Mouse (Mus musculus) urinary bladder, postnatal 36 days (tissue): Measurements from ENCODE around the gene Negr1.

Source experiments
- DNase-seq, 2 experiments: peaks; one replicate each; pipeline ENCODE4 v3.0.0; 2022; ENCODE audit warnings: low spot score in 2 of 2, mixed read lengths in 1 of 2

Gene Negr1

GRCm38 (mm10) chr3:156796061-156796691 lies 234.6 kb downstream of the Negr1 start:
- DNase-seq: peak in 1 of 2 experiments; percentile 4

DNA sequence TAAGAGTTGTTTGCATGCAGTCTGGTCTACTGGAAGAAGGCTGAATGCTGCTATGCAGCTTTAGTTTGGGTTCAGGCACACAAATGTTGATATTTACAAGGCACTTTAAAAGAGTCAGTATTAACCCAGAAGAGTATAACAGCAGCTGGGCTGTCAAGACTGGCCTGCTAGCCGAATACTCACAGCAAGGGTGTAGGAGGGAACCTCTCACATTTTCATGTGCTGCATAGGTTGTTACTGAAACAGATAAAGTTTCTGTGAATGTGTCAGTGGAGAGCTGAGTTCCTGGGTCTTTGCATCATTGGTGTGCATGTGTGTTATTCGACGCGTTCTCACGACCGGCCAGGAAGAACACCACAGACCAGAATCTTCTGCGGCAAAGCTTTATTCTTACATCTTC lies 237.6 kb downstream of the Negr1 start:
- DNase-seq: no peak

GRCm38 (mm10) chr3:156809836-156810235 lies 248.2 kb downstream of the Negr1 start:
- no peak for DNase-seq

GRCm38 (mm10) chr3:156816938-156817337 lies 255.3 kb downstream of the Negr1 start:
- no peak for DNase-seq

- DNase-seq: no peak
Measured at GRCm38 (mm10) chr3:156817452-156817851, 255.9 kb downstream of the Negr1 start.

DNA sequence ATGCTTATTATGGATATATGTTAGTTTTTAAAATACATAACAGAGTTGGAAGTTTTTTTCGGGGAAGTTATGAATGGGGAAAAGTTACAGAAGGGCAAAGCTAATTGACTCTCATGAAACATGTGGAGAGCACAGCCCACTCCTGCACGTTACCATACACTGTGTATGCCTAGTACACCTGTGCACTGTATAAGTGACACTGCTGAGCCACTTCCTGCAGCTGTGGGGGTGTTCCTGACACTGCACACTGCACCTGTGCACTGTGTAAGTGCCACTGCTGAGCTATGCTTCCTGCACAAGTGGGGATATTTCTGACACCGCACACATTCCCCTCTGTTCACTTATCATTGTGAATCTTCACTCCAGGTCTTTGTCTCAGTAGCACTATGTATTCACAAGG lies 261.4 kb downstream of the Negr1 start:
- DNase-seq: no peak

GRCm38 (mm10) chr3:156833920-156834319 lies 272.3 kb downstream of the Negr1 start:
- DNase-seq: no peak

DNA sequence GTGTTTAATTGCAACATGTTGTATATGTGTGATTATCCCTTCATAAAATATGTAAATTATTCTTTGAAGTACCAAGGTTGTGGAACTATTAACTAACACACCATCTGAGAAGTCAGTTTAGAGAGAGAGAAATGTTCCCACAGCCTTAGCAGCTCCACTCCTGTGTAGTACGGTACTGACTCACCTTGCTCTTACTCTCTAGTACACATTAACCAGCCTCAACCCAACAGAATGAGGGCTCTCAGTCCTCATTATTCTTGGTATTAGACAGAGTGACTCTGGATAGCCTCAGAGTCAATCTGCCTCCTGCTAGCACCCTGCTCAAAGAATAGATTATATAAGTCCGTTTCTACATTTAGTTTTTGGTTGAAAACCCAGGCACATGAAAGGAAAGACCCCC lies 277.0 kb downstream of the Negr1 start:
- no peak for DNase-seq

DNA sequence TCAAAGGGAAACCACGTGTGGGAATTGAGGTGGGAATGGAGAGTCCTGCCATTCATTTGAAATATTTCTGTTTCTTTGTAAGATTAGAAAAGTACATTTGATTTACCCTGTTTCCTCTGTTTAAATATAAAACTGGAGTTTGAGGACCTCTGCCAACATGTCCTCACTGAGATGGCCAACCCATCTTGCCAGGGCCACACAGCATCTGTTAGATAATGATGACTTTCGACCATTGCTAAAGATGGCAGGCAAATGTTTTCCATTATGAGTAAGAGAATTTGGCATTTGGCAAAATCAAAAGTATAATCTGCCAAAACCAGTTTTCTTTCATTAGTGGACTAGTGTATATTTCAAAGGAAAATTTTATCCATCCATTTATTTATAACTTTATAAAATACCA lies 286.8 kb downstream of the Negr1 start:
- DNase-seq: no peak

DNA sequence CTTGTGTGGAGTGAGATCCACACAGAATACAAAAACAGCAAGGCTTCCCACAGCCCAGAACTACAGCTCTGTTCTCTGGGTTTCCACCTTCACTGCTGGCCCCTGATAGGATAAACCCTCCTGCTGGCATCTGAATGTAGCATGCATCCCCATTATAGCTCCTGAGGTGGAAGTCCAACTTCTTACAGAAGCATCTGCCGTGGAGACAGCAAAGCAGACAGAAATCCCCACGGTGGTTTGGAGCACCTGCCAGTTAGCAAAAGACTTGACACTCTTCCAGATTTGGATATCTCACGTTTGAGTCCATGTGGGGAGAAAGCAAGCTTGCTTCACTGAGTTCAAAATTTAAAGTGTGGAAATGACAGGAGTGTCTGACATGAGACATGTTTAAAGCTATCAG lies 290.3 kb downstream of the Negr1 start:
- no peak for DNase-seq

- DNase-seq: no peak
Measured at GRCm38 (mm10) chr3:156870239-156870921, 308.8 kb downstream of the Negr1 start.

- DNase-seq: no peak
Measured at GRCm38 (mm10) chr3:156870922-156871257, 309.3 kb downstream of the Negr1 start.

DNA sequence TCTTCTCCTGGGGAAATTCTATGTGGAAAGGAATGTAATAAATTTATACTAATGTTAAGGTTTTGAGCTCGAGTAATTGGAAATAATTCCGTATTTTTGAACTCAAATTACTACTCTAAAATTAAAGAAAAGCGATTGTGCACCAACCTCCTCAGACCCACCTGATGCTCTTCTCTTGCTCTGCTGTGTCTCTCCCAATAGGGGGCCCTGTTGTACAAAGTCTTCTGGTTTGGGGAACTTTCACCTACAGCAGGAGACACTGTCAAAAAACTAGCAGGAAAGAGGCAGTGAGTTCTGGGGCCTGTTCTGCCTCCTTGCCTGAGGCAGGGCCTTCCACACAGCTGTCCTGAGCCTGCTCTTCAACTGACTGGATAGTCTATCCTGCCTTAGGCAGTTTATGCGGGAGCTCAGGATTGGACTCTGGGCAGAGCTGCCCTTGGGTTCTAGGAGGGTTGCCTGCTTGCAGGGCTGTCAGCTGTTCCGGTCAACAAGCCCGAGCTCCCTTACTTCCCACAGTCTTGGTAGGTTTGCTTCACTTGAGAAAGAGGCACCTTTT lies 310.1 kb downstream of the Negr1 start:
- DNase-seq: no peak

GRCm38 (mm10) chr3:156876551-156876950 lies 315.0 kb downstream of the Negr1 start:
- DNase-seq: no peak

DNA sequence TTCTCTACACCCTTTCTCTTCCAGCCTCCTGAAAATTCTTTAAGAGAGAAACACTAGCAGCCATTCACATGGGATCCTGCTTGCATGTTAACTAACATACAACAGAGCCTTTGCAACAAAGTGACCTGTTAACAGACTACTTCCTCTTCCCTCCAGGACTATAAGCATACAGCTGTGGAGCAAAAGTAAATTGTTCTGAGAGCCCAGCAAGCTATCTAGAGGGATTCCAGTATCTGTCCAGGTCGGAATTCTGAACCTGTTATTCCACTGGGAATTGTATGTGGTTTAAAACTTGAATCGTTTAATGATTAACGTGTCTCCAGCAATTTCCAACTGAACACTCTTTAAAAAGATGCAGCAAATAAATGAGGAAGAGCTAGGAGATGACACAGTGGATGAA lies 320.5 kb downstream of the Negr1 start:
- DNase-seq: no peak

DNA sequence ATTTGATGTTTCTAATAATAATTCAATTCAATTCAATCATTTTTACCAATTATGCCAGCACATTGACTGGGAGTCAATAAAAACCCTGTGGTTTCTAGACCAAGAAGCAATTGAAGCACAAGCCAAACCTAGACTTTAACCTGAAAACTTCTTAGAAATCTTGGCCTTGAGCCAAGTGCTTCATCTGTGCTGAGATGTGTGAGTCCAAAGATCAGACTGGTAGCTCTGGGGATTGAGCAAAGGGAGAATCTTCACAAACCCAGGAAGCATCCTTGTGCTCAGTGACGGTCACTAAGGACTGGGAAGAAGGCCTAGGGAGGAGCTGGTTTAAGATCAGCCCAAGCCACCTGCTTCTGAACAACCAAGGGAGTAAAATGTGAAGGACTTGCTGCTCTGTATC lies 322.3 kb downstream of the Negr1 start:
- no peak for DNase-seq

- no peak for DNase-seq
Measured at GRCm38 (mm10) chr3:156885689-156886088, 324.1 kb downstream of the Negr1 start.

GRCm38 (mm10) chr3:156886915-156887314 lies 325.3 kb downstream of the Negr1 start:
- no peak for DNase-seq

DNA sequence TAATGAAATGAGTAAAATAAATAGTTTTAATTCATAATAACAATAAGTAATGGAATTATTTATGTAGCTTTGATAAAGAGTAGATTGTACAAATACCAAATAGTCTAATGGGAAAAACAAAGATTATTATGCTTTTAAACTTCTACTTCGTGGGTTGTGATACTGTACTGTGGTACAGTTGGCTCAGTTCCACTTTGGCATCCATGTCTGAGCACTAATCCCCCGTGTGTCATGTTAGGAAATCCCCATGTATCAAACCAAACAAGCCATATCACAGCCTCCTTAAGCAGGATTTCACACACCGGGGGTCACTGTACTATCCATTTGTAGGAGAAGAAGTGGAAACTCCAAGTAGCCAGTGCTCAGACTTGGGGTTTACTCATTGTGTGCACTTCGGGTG lies 329.4 kb downstream of the Negr1 start:
- no peak for DNase-seq

- DNase-seq: no peak
Measured at GRCm38 (mm10) chr3:156895322-156895721, 333.7 kb downstream of the Negr1 start.

DNA sequence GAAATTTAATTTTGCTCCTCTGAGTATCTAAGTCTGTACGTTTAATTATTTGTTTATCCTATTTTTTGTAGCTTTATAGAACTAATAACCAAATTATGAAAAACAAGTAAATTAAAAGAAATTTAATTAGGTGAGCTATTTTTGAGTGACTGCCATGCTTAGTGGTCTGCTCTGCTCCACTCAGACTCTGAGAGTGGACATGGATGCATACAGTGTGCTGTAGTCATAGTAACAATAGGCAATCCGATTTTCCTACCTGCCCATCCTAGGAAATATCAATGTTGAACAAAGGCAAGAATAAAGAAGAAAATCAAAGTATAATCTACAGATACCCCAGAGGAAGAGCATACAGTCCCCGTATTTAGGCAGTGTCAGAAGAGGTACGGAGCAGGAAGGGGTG lies 334.5 kb downstream of the Negr1 start:
- DNase-seq: no peak

DNA sequence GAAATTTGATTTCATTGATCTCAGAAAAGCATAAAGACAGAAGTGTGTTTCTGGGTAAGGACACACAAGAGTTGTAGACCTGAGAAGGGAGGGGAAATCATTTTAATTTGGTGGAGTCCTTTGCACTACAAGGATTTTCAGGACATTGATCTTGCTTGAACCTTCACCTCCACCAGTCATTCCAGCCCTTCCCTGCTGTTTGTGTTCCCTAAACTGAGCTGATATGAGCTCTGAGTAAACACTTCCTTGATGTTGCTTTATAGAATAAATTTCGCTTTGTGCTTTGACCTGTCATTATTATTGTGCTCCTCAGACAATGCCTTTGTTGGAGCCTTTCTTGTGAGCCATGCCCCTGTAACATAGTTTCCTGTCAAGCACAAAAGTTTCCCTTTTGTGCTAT lies 335.0 kb downstream of the Negr1 start:
- DNase-seq: no peak

DNA sequence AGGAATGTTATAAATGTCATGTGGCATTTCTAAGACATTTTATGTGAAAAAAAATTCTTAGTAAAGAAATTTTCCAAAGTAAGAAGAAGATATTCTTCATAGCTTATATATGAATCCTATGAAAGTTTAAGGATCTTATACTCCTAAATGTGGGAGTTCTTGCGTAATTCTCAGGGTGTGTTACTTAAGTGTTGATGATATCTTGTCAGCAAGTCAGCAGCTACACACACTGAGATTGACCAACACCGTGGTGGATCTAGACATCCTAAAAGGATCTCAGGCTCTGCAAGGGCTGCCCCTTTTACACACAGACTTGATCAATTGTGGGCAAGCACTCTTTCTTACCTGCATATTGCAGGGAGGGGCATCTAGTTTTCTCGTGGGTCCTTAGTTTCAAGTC lies 339.5 kb downstream of the Negr1 start:
- no peak for DNase-seq
